In genomic region chr12:25938856-25939255, GRCm38 (mm10) we compare ENCODE assay signal across 17 mouse cellular contexts.
DNase-seq lines count a peak whose midpoint lies in the region; ATAC-seq and TF ChIP-seq lines count a peak whose summit lies in the region.
"Had no signal": no experiment of that assay in that cellular context is flagged by ENCODE, and none has a peak within 500 bp of the region (broad histone marks: within the 10 kb centered on the region; RNA-seq: fewer than 3 reads in every experiment).

No protein-coding gene starts in this region.

- 50% methylated on average over 6 of the region's 6 CpGs for WGBS in lung, embryonic 14.5 days

- no peak overlapping the region for H3K27ac ChIP-seq in lung, embryonic 14.5 days (ENCODE audit: low read depth)
- H3K27ac ChIP-seq: embryonic facial prominence, embryonic 10.5 days; embryonic facial prominence, embryonic 12.5 days; forebrain, embryonic 13.5 days; forebrain, embryonic 15.5 days had no signal

- TF ChIP-seq CTCF in lung, embryonic 14.5 days (IDR thresholded peaks at IDR 0.05; ENCODE audit: low read depth): no peak

- H3K4me2 ChIP-seq in lung, embryonic 14.5 days: no peak overlapping the region
- H3K4me2 ChIP-seq: embryonic facial prominence, embryonic 12.5 days; forebrain, embryonic 13.5 days; forebrain, embryonic 15.5 days had no signal

- no peak for ATAC-seq in lung, embryonic 14.5 days (ENCODE audit: insufficient read depth)
- ATAC-seq: forebrain, embryonic 13.5 days; forebrain, embryonic 15.5 days; forebrain, postnatal 0 days had no signal

- DNase-seq in cerebellum, postnatal 10 days: peak; percentile 28 to 52
- DNase-seq in cerebellum, adult 9-11 months: no peak
- DNase-seq in lung, embryonic 14.5 days: peak; percentile 6
- no peak for DNase-seq in lung, postnatal 14 days
- DNase-seq in kidney, adult 8-10 months: no peak
- DNase-seq: adrenal gland, adult 2 months; adrenal gland, postnatal 10 days; adrenal gland, postnatal 25 days; cerebellum, adult 11-12 months; cerebellum, adult 2 months; cerebellum, adult 9-10 months; cerebellum, postnatal 25 days; forebrain, postnatal 0 days had no signal

- H3K27me3 ChIP-seq in lung, embryonic 14.5 days (ENCODE audit: insufficient read depth, low read length): no peaks in the 10 kb centered on the region
- H3K27me3 ChIP-seq: embryonic facial prominence, embryonic 12.5 days; forebrain, embryonic 13.5 days; forebrain, embryonic 15.5 days had no signal

- H3K36me3 ChIP-seq in lung, embryonic 14.5 days (ENCODE audit: insufficient read depth): no peaks in the 10 kb centered on the region
- H3K36me3 ChIP-seq: embryonic facial prominence, embryonic 10.5 days; embryonic facial prominence, embryonic 12.5 days; forebrain, embryonic 15.5 days had no signal

- no peak overlapping the region for H3K4me3 ChIP-seq in lung, embryonic 14.5 days (ENCODE audit: low read depth, low read length)
- H3K4me3 ChIP-seq: embryonic facial prominence, embryonic 10.5 days; embryonic facial prominence, embryonic 12.5 days; forebrain, embryonic 13.5 days; forebrain, embryonic 15.5 days had no signal

- no peaks in the 10 kb centered on the region for H3K4me1 ChIP-seq in lung, embryonic 14.5 days (ENCODE audit: insufficient read depth)
- H3K4me1 ChIP-seq: embryonic facial prominence, embryonic 10.5 days; embryonic facial prominence, embryonic 12.5 days; forebrain, embryonic 13.5 days; forebrain, embryonic 15.5 days had no signal

- no peak overlapping the region for H3K9ac ChIP-seq in lung, embryonic 14.5 days
- H3K9ac ChIP-seq: embryonic facial prominence, embryonic 12.5 days; forebrain, embryonic 13.5 days; forebrain, embryonic 15.5 days; forebrain, postnatal 0 days had no signal

- H3K9me3 ChIP-seq in lung, embryonic 14.5 days (ENCODE audit: low read depth, low read length): no peaks in the 10 kb centered on the region
- H3K9me3 ChIP-seq: embryonic facial prominence, embryonic 10.5 days; embryonic facial prominence, embryonic 12.5 days; forebrain, embryonic 13.5 days; forebrain, embryonic 15.5 days had no signal

Comparison
In these comparisons a context has a peak if more than half of its experiments do, and no peak if none do; other contexts are left out.
1. DNase-seq: peak in cerebellum, postnatal 10 days (2 of 2) and lung, embryonic 14.5 days (single experiment); none in cerebellum, adult 9-11 months (single experiment), lung, postnatal 14 days (single experiment) and kidney, adult 8-10 months (0 of 2).